Mouse (Mus musculus): ENCODE data around the gene Tpst2.

Gene Tpst2

DNA sequence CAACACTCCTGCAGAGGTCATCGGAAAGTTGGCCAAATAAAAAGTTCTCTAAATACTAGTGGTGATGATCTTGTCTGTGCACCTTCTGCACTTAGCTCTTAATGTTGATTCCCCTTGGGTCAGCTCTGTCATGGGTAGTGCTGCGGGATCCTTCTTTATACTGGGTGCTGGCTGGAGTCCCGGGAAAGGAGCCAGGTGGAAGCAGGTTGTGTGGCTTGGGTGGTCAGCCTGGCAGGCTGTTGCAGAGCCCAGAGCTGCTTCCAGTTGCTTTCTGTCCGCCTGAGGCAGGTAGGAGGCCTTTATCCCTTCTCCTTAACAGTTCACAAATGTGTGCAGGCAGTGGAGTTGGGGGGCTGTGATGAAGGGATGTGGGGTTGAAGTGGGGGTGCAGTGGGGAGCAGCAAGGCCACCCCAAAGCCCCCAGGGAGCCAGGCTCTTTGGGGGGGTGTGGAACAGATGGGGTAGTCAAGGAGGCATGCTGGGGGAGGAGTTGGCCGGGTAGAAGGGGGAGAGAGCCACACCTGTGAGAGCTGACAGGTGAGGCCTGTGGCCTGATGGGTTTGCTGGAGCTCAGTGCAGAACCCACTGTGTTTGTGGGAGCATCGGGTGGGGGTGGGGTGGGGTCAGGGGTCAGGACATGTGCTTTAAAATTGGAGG is 5.8 kb downstream of the Tpst2 start:
- no peak for DNase-seq (ENCODE audit: low spot score in 2 of 2)

- DNase-seq (ENCODE audit: low spot score in 2 of 2) = no peak
These were observed 6.4 kb downstream of the Tpst2 start for GRCm38 (mm10) chr5:112282780-112283482.

DNA sequence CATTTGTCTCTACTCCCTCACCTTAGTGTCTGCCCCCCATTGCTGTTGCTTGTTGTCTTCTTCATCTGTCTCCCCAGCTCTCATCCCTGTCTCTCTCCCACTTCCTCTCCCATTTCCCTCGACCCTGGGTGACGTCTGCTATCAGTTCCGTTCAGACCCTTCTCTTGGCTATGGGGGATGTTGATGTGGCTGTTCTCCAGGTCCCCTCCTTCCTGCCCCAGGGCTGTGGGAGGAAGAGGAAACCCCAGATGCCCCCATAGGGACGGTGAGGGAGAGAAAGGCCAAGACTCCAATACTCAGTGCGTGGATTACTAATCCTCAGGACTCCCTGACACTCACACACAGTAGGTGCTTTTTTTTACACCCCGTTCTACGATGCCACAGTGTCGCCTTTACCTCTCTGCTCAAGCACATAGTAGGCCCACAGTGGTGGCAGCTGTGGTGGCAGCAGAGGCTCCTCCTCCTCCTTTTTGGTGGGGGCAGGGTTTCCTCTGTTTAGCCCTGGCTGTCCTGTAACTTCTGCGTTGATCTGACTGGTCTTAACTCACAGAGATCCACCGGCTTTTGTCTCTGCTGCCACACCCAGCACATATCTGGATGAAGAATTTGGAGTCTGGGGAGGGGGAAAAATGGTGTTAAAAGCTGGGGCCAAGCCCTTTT is 7.2 kb downstream of the Tpst2 start:
- no peak for DNase-seq (ENCODE audit: low spot score in 2 of 2)

DNA sequence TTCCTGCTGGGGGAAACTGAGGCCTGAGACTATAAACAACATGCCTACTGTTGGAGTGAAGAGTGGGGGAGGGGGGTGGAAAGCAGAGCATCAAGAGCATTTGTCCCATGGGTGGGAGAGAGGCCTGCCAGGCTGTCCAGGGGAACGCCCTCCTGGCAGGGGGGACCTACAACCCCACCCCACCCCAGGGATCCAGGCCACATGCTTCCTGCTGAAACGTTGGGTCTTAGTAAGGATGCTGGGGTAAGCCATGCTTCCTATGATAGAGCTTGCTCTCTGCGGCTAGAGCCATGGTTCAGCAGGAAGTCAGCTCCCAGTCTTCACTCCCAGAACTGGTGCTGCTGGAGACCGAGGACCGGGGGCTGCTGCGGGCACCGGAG is 7.7 kb downstream of the Tpst2 start:
- DNase-seq (ENCODE audit: low spot score in 2 of 2) = no peak

GRCm38 (mm10) chr5:112285548-112286085 is 9.1 kb downstream of the Tpst2 start:
- no peak for DNase-seq (ENCODE audit: low spot score in 2 of 2)

DNA sequence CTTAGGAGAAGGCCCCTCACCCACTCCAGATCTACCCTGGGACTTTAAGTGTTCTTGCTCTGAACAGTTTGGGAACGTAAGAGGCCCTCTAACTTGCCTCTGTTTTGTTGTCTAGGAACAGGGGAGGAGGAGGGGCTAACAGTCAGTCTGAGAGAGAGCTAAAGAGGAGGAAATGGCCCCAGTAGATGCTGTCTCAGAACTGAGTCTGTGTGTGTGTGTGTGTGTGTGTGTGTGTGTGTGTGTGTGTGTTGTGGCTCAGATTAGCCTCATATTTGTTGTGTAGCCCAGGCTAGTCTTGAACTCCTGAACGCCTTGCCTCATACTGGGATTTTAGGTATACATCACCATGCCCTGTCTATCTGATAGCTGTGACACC is 10.1 kb downstream of the Tpst2 start:
- DNase-seq (ENCODE audit: low spot score in 2 of 2) = no peak

DNA sequence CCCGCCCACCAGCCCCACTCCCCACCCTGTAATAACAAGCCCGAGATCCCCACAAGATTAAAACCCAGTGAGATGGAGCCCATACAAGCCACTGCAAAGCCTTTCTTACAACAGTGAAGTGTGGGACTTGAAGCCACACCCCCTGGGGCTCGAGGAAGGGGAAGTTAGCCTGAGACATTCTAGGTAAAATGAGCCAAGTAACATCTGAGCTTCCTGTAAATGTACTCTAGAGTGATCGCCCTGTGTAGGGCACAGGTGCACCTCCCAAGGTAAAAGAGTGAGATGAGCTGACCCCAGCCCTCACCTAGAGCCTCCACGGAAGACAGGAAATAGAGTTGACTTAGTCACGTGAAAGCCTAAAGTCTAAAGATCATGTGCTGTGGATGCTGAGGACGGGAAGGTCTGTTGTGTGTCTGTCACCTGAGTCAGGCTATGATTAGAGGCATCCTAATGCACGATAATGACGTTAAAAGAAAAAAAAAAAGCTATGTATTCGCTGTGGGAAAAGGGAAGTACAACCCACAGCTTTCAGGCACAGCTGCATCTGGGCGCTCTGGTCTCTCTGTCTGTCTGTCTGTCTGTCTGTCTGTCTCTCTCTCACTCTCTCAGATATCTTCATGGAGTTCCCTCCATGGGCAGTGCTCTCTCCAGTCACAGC is 10.6 kb downstream of the Tpst2 start:
- DNase-seq (ENCODE audit: low spot score in 2 of 2) = peak in 1 of 2 experiments; percentile 50

- DNase-seq (ENCODE audit: low spot score in 2 of 2) = no peak
These were observed 11.2 kb downstream of the Tpst2 start for GRCm38 (mm10) chr5:112287652-112288051.

DNA sequence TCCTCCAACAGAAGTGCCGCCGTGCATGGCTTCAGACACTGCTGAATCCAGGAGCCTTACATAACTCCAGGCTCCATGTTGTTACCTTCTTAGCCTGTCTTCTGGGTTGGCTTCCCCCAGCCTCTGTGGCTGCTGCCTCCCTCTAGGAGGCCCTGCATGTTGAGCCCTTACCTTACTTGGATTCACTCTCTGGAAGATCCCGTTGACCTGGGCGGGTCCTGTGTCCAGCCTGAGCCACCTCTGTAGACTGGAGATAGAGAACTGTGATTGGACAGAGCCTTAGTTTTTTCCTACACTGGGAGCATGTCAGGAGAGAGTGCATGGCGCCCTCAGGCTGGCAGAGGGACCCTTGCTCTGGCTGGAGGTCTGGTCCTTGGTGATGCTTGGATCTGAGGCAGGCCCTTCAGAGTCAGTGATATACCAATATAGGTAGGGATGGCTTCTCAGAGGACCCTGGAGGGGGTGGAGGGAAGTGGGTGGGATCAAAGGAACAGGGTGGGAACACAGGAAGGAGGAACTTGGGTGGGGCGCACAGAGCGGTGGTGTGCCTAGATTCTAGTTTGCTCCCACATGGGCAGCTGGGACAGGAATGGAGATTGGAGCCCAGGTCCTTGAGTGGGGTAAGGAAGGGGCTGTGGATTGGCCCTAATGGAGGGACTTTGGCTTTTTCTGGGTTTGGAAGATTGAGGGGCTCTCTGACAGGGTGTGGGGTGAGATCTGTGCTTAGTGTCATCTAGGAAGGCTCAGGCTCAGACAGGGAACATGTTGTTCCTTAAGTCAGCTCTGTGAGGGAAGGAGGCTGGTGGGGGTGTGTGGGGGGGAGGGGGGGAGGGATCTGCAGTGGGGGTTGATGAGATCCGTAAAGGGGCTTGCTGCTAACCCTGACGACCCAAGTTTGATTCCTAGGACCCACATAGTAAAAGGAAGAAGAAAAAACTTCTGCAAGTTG is 12.0 kb downstream of the Tpst2 start:
- DNase-seq (ENCODE audit: low spot score in 2 of 2) = no peak

- DNase-seq (ENCODE audit: low spot score in 2 of 2) = no peak
These were observed 12.7 kb downstream of the Tpst2 start for GRCm38 (mm10) chr5:112289236-112289635.

- no peak for DNase-seq (ENCODE audit: low spot score in 2 of 2)
These were observed 13.5 kb downstream of the Tpst2 start for GRCm38 (mm10) chr5:112289819-112290535.

GRCm38 (mm10) chr5:112290536-112290880 is 14.0 kb downstream of the Tpst2 start:
- DNase-seq (ENCODE audit: low spot score in 2 of 2) = no peak

DNA sequence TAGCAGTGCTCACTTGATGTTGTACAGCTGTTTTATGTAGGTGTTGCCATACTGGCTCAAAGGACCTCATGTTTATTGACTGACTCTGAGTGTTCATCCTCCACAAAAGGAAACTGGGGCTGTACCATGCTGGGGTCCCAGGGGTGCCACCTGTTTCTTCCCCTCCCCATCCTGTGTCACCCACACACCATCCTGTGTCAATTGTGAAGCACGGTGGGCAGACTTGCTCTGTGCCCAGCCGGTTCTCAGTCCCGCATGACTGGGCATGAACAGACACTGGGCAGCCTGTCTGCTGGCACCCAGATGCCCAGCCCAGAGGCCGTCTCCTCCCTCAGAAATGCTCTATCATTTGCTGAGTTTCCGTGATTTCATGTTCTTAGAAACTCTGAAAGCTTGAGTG is 15.4 kb downstream of the Tpst2 start:
- DNase-seq (ENCODE audit: low spot score in 2 of 2) = no peak

DNA sequence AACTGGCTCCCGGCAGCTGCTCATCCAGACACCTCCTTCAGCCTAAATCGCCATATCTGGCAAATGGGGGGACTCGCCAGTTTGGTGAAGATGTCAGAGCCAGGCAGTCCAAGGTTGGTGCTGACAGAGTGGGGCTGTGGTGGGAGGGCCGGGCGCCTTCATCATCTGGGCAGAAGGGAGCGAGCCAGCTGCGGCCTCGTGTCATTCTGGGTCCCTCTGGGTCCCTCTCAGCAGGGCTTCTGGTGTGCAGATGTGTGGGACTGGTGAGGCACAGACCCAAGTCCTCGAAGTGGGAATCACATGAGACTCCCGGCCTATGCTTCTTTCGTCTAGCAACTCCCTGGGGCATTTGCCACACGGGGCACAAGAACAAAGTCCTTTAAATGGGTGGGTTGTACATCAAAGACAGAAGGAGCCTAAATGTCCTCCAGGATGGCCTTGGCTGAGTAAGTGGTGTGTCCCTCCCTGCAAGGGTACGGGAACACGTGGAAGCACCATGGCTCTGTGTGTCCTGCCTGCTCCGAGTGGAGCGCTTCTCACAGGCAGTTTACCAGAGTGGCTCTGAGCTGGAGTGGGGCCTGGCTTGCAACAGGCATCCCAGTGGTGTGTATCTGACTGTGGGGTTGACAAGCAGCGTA is 16.0 kb downstream of the Tpst2 start:
- DNase-seq (ENCODE audit: low spot score in 2 of 2) = no peak

DNA sequence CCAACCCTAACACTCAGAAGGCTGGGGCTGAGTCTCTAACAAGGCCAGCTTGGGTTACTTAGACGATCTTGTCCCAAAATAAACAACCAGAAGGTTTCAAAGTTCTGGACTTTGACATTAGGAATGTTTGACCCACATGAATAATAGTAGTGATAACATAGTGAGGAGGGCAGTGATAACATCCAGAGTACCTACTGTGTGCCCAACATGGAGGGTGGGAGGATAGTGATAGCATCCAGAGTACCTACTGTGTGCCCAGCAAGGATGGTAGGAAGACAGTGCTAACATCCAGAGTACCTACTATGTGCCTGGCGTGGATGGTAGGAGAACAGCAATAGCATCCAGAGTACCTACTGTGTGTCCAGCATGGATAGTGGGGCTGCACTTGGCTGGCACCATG is 17.3 kb downstream of the Tpst2 start:
- no peak for DNase-seq (ENCODE audit: low spot score in 2 of 2)

GRCm38 (mm10) chr5:112294696-112295095 is 18.2 kb downstream of the Tpst2 start:
- no peak for DNase-seq (ENCODE audit: low spot score in 2 of 2)

GRCm38 (mm10) chr5:112295162-112295561 is 18.7 kb downstream of the Tpst2 start:
- no peak for DNase-seq (ENCODE audit: low spot score in 2 of 2)

- no peak for DNase-seq (ENCODE audit: low spot score in 2 of 2)
These were observed 19.1 kb downstream of the Tpst2 start for GRCm38 (mm10) chr5:112295564-112295963.

DNA sequence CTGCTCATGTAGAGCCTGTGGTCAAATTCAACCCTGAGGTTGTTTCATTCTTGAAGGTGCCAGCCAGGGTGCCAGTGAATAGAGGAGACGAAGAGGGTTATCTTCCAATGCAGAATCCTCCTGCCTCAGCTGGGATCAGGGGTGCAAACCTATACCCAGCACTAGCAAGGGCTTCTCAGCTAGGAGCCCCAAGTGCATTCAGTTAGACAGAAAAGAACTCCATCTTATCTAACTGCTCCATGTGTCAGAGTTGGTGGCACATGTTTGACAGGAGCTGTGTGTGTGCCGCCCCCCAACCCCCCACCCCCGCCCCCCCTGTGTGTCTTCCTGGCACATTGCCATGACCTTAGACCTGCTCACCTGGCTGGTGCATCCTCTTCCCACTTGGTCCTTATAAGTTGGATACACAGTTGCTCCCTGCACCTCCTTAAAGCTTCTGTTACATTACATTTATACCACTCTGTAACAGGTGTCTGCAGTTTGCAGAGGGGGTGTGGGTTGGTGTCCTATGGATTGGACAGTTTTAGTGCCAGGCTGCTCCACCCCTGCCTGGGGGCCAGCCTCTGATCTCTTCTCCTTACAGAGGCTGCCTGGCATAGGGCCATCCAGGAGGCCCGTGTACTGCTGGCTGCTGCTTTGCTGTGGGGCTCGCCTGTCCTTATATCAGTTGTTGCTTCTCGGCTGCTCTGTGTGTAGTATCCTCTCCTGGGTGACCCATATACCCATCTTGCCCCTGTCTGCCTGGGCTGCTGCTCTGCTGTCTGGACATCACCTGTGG is 20.1 kb downstream of the Tpst2 start:
- peak in 1 of 2 experiments; percentile 60 for DNase-seq (ENCODE audit: low spot score in 2 of 2)

Measured in spleen, postnatal 4 days (tissue).